Comparison of ENCODE assay signal across 17 mouse cellular contexts in the genomic region with DNA sequence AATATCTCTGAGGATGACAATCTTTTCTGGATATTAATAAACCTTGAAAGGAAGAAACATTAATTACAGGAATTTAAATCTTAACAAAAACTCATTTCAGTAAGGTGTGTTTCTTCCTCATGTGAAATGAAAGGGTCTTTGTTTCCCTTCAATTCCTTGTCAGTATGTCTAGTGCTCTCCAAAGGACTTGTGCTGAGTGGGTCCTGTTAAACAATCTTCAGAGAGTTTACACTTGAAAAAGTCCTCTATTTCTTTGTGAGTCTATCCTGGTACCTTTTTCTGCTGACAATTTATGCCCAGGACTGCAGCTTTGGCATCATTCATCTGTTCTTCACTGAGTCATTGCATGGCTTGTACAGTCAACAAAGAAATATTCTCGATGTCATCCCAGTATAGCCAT.
"Had no signal": no experiment of that assay in that cellular context is flagged by ENCODE, and none has a peak within 500 bp of the region (broad histone marks: within the 10 kb centered on the region; RNA-seq: fewer than 3 reads in every experiment).

No protein-coding gene starts in this region.

- DNase-seq: liver, embryonic 13.5 days; liver, postnatal 0 days; lung, postnatal 14 days; right cerebral cortex, postnatal 14 days; thymus, adult 2 months; thymus, postnatal 25 days; thymus, postnatal 4 days had no signal

- H3K9me3 ChIP-seq: liver, embryonic 13.5 days; liver, embryonic 15.5 days; midbrain, embryonic 13.5 days; midbrain, embryonic 15.5 days; neural tube, embryonic 12.5 days; stomach, embryonic 15.5 days had no signal

- H3K4me2 ChIP-seq: liver, embryonic 11.5 days; liver, embryonic 13.5 days; liver, embryonic 15.5 days; midbrain, embryonic 11.5 days; midbrain, embryonic 13.5 days; midbrain, embryonic 15.5 days; neural tube, embryonic 12.5 days; stomach, embryonic 15.5 days had no signal

- H3K36me3 ChIP-seq: liver, embryonic 13.5 days; liver, embryonic 15.5 days; midbrain, embryonic 13.5 days; midbrain, embryonic 15.5 days; neural tube, embryonic 12.5 days; stomach, embryonic 15.5 days had no signal

- H3K9ac ChIP-seq: liver, embryonic 13.5 days; liver, embryonic 15.5 days; liver, postnatal 0 days; midbrain, embryonic 13.5 days; midbrain, embryonic 15.5 days; neural tube, embryonic 12.5 days; stomach, embryonic 15.5 days had no signal

- ATAC-seq: liver, postnatal 0 days; midbrain, embryonic 13.5 days; midbrain, embryonic 15.5 days had no signal

- H3K27me3 ChIP-seq: liver, embryonic 13.5 days; liver, embryonic 15.5 days; megakaryocyte, embryonic 14.5 days; midbrain, embryonic 13.5 days; midbrain, embryonic 15.5 days; neural tube, embryonic 12.5 days; stomach, embryonic 15.5 days had no signal

- H3K4me1 ChIP-seq: liver, embryonic 13.5 days; liver, embryonic 15.5 days; megakaryocyte, embryonic 14.5 days; midbrain, embryonic 13.5 days; midbrain, embryonic 15.5 days; neural tube, embryonic 12.5 days; stomach, embryonic 15.5 days had no signal

- H3K27ac ChIP-seq: liver, embryonic 13.5 days; liver, embryonic 15.5 days; macrophage; midbrain, embryonic 13.5 days; midbrain, embryonic 15.5 days; neural tube, embryonic 12.5 days; stomach, embryonic 15.5 days; stomach, postnatal 0 days had no signal

- H3K4me3 ChIP-seq: liver, embryonic 13.5 days; liver, embryonic 15.5 days; megakaryocyte, embryonic 14.5 days; midbrain, embryonic 13.5 days; midbrain, embryonic 15.5 days; neural tube, embryonic 12.5 days; stomach, embryonic 15.5 days had no signal
